Mouse (Mus musculus) cerebellum, adult 2 months (tissue): ENCODE data around the gene Capn15.

Experiments
- CTCF ChIP-seq: fragments of 200-500 bp; IDR thresholded peaks from 2 replicates; pipeline ENCODE4 v1.5.1; 2011; ENCODE audit warnings: low read depth, mild to moderate bottlenecking, control low read depth, low read length, moderate library complexity, borderline replicate concordance; ENCODE audit not compliant: insufficient read depth
- POLR2A ChIP-seq: fragments of 200-500 bp; IDR thresholded peaks from 2 replicates; pipeline ENCODE4 v1.6.1; 2011; ENCODE audit warnings: low read length, control low read depth, borderline replicate concordance; ENCODE audit not compliant: insufficient read depth

GRCm38 (mm10) chr17:26008787-26009186 lies 23.2 kb upstream of the Capn15 start:
- TF ChIP-seq CTCF: no peak
- TF ChIP-seq POLR2A: no peak
